Mouse (Mus musculus) thymus, postnatal 4 days (tissue): ENCODE results near the gene Fam43b.
"Not testable (repeated sequence)": the region's sequence is repeated elsewhere in the genome, so short reads cannot be mapped to it uniquely, and the experiment has no call there.

Experiments used
- DNase-seq: peaks from one replicate; pipeline ENCODE4 v3.0.0; 2021

The Fam43b gene

DNA sequence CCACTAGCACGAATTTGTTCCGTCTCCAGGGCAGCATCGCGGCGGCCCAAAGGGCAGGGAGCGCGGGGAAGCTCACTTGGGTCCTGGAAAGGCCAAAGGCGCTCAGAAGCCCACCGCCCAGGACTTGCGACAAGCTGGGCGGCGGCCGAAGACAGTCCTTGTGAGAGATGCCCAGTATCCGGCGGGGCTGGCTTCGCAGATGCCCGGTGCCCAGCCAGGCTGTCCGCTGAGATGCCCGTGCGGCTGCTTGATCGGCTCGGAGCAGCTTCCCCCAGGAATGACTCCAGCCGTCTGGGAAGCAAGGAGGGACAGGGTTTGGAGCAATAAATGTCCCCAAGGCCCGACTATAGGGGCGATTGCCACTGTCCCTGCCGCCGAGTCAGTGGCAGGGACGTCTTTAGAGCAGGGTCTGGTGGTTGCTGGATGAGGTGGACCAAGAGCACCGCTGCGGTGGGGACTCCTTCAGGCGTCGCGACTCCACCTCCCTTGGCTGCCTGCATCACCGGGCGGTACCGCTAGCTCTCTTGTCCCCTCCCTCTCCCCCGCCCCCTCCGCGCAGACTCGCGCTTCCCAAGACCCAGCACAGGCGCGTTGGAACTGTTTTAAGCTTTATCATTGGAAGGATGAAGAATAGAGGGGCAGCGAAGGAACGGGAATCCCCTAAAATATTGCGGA is at the start of gene Fam43b:
Gene Fam43b (minus strand): TSS at position 558 of the 675 bp plus-strand sequence.
- peak; percentile 13 for DNase-seq

- DNase-seq: no peak
Observed at GRCm38 (mm10) chr4:138444941-138445340, 48.6 kb upstream of the Fam43b start.

GRCm38 (mm10) chr4:138440062-138440461 is 43.7 kb upstream of the Fam43b start:
- DNase-seq: no peak

DNA sequence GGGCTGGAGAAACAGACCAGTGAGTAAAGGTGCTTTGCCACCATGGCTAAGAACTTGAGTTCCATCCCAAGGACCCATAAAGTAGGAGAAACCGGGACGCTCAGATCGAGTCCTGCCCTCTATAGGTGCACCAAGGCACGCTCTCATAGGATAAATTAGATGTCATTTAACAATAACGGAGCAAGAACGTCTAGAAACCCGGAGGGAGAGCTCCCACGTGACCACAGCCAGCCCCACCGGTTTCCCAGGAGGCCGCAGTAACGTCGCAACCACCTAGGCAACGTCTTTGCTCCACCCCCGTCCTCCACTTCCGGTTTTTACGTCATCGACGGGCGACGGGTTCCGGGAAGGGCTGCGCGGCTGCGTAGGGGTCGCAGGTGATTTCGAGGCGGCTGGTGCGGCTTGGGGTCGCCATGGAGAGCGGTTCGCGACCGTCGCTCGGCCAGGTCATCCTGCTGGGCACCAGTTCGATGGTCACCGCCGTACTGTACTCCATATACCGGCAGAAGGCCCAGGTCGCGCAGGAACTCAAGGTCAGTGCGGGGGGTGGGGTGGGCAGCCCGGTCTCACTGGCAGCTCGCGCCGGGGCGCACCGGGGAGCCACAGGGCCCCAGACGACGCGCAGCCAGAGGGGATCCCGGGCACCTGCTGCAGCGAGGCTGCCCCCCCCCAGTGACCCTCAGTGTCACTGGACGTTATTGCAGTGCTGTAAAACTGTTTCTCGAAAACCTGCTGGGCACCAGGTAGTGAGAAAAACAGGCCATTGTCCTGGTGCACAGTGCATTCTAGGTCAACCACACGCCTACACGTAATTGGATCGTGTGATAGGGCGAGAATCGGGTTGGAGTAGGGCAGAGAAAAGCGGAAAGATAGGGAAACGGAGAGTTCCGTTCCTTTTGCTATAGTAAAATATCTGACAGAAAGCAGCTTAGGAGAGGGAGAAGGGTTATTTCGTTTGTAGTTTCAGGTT is 38.3 kb upstream of the Fam43b start, which contains the start of gene Mul1:
Gene Mul1 (plus strand): TSS at position 325 of the 970 bp plus-strand sequence.
- peak; percentile 97 for DNase-seq

DNA sequence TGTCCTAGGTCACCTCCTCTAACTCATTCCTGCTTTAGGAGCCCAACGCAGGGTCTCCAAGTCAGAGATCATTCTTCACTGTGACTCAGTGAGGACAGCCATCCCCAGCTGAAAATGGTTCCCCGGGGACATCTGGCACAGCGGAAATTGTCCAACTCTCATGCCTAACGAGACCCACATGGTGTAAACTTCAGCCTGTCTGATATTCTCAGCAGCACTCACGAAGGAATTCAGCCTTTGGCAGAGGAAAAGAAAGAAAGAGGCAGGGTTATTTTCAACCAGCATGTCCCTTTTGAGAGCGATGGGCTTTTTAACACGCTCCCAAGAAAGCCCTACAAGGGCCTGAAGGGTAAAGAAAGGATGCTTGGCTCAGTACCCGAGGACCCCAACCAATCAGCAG is 35.0 kb upstream of the Fam43b start:
- DNase-seq: no peak

DNA sequence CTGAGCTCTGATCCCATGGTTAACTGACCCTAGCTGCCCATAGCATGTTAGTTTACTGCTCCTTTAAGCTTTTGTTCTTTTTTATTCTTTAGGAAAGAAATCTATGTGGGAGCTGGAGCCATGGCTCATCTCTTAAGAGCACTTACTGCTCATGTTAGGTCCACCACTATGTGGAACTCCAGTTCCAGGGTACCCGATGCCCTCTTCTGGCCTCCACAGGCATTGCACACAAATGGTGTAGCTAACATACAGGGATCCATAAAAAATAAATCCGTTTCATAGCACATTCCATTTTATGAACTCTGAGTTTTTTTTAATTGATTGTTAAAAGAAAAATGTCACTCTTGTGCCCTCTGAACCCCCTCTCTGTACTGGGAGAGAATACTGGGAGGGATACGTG is 33.5 kb upstream of the Fam43b start:
- peak; percentile 75 for DNase-seq

GRCm38 (mm10) chr4:138426778-138427705 is 30.7 kb upstream of the Fam43b start:
- peak; percentile 77 for DNase-seq

GRCm38 (mm10) chr4:138425604-138426003 is 29.3 kb upstream of the Fam43b start:
- not testable (repeated sequence) for DNase-seq

GRCm38 (mm10) chr4:138425028-138425427 is 28.7 kb upstream of the Fam43b start:
- DNase-seq: no peak

GRCm38 (mm10) chr4:138418340-138418957 is 22.1 kb upstream of the Fam43b start:
- no peak for DNase-seq

DNA sequence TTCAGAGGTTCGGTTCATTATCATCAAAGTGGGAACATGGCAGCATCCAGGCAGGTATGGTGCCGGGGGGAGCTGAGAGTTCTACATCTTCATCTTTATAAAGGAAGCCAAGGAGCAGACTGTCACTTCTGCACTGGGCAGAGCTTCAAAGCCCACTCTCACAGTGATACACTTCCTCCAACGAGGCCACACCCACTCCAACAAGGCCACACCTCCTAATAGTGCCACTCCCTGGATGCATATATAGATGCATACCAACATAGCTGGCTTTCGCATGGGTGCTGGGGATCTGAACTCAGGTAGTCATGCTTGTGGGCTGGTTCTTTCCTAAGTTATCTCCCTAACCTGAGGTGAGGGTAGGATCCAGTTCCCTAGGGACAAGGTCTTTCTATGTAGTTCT is 21.6 kb upstream of the Fam43b start:
- DNase-seq: no peak

DNA sequence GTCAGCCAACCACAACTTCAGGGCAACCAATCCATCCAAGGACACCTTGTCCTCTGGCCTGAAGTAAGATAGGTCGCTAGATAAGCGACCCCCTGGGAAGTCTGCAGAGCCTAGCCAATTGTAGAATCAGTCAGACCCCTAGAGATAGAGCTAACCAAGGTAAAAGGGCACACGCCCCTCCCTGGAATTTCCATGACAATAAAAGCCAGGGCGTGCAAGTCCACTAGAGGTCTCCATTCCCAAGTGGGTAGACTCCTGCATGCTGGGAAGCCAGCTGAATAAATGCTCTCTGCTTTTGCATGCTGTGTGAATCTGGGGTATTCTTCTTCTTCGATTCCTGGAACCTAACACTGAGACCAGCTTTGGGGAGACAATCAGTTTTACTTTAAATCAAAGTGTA is 20.1 kb upstream of the Fam43b start:
- no peak for DNase-seq

GRCm38 (mm10) chr4:138415991-138416390 is 19.7 kb upstream of the Fam43b start:
- DNase-seq: no peak

DNA sequence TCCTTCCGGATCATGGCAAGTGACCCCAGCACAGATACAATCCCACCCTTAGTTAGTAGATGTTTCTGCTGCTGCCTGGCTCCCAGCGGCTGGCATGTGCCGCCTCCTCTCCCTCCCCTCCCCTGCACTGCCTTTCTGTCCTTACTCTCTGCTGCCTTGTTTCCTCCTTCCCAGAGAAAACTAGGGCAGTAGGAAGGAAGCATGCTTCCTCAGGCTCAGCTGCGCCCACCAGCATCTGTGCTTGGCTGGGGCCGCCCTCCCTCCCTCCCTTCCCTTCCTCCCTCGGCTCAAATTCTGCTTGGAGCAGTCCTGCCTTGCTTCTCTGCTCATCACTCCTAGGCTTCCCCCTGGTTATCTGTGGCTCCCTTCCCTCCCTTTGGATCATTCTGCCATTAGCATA is 18.4 kb upstream of the Fam43b start:
- no peak for DNase-seq

- DNase-seq: no peak
Observed at GRCm38 (mm10) chr4:138411504-138412121, 15.3 kb upstream of the Fam43b start.

GRCm38 (mm10) chr4:138411011-138411410 is 14.7 kb upstream of the Fam43b start:
- no peak for DNase-seq

GRCm38 (mm10) chr4:138407479-138408194 is 11.3 kb upstream of the Fam43b start:
- no peak for DNase-seq

- peak; percentile 63 for DNase-seq
Observed at GRCm38 (mm10) chr4:138404806-138405205, 8.5 kb upstream of the Fam43b start.

GRCm38 (mm10) chr4:138396711-138397110 is 383 bp upstream of the Fam43b start:
- no peak for DNase-seq

DNA sequence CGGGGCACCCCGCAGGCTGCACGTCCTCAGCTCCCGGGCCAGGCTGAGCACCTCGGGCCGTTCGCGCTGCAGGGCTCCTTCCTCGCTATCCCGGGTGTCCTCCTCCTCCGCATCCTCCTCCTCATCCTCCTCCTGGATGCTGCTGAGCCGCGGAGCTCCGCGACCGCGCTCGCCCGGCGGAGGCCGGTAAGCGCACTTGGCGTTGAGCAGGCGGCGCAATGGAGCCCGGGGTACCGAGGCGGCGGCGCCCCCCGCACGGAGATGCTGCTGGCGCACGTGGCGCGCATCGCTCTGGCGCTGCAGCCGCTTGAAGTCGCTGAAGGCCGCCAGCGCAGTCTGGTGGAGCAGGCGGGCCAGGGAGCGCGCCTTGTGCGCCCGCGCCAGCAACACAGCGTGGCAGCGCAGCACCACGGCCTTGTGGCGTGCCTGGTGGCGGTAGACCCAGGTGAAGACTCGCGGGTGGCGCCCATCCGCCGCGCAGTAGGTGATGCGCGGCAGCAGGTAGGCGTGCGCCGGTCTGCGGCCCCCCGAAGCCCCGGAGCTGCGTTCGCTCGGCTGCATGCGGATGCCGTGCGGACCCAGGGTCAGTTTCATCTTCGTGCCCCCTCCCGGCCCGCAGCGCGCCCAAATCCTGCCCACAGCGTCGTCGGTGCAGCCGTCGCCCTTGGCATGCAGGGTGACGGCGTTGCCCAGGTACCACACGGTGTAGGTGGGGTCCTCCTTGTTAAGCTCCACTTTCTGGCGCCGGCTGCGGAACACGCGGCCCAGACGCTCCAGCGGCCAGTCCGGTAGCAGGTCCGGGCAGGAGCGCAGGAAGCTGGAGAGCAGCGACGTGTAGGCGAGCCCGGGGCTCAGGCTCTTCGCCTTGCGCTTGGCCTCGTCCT is 999 bp downstream of the Fam43b start:
- DNase-seq: peak; percentile 29
